Mouse (Mus musculus) retina, postnatal 1 day (tissue): ENCODE results near the gene Ints3.

Source experiments
- DNase-seq: peaks from one replicate; pipeline ENCODE4 v3.0.0-alpha.2; 2012

Gene Ints3

DNA sequence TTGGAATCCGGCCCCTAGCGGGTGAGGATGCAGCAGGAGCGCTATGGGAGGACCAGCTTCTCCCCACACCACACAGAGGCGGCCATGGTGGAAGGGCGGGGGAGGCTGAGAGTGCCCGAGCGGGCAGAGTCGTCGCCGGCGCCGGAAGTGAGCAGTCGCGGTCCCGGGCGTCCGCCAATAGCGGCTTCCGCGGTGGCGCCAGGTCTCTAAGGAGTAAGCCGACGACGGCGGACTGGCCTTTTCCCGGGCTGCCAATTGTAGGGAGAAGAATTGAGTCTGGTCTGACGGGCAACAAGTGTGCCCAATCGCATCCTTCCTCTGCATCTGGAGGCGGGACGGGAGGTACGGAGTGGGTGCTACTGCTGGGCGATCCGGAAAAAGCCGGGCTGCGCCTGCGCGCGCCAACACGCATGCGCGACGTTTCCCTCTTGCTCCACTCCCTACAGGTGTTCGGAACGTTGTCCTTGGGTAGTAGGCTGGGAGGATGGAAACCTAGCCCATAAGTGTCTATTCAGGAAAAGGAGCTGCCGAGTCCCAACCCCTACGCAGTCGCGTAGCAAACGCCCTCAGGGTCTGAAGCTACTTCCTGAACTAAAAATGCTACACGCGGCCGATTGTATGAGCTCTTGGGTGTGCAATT, at the start of gene Ints3:
Ints3 (minus strand) TSS at position 242 of the 640 bp plus-strand sequence.
- DNase-seq = peak; percentile 100

DNA sequence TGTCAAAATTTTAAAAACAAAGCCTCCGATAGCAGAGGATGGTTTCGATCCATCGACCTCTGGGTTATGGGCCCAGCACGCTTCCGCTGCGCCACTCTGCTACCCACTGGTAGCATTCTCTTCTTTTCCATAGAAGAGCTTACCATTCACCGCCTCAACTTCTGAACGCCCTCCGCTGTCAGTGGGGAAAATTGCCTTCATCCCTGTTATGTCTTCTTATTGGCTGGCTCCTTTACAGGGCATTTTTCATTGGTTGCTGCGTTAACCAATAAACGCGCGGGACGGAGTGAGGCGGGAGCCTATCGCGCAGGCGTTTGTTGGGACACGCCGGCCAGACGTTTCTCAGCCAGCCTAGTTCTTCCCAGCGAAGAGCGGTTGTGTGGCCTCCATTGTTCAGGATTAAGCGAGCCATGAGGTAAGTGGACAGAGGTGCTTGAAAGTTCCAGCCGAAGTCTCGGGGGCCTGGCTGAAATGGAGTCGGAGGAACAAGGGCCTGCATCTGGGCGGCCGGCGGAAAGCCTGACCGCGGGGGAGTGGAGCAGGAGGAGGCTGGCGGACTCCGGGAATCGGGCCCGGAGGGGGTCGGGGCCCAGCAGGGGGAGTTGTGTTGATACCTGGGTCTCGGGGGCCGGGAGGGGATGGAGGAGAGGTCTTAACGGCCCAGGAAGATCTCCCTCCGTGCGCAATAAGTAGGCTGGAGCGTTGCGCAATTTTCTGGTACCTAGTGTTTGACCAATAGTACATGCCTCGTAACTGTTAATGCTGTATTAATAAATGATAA, 42.6 kb upstream of the Ints3 start, which contains the start of gene Ilf2:
Ilf2 (plus strand) TSS at position 296 of the 781 bp plus-strand sequence.
- peak; percentile 100 for DNase-seq

DNA sequence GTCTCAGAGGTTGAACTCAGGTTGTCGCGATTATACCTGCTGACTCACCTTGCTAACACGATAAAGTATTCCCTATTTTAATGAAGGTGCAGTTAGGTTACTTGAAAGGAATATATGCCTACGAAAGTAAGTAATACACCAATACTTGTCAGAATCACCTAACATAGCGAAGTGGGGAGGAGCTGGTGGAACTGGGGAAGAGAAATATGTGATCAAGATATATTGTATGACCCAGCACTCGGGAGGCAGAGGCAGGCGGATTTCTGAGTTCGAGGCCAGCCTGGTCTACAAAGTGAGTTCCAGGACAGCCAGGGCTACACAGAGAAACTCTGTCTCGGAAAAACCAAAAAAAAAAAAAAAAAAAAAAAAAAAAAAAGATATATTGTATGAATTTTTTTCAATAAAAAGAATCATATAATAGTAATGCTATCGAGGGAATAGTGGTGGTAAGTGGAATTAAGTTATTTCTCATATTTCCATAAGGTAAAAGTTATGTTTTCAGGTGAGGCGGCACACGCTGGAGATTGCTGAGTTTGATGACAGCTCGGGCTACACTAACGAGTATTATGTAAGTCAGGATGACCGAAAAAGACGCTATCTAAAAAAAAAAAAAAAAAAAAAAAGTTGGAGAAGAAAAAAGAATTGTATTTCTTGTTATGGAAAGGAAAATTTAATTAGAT, 41.9 kb upstream of the Ints3 start:
- no peak for DNase-seq

DNA sequence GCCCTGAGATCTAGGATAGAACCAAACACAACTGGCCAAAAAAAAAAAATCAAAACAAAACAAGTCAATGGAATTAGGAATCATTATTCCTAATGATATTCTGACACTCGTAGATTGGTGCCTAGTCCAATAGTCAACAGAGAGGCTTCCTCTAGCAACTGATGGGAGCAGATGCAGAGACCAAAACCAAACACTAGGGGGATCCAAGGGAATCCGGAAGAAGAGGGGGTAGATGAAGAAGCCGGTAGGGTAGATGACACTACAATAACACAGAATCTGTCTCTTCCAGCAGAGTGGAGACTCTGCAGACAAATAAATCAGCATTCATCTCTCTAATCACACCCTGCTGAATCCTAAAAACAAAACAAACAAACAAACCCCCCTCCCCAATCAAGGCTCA, 38.8 kb upstream of the Ints3 start:
- peak; percentile 73 for DNase-seq

DNA sequence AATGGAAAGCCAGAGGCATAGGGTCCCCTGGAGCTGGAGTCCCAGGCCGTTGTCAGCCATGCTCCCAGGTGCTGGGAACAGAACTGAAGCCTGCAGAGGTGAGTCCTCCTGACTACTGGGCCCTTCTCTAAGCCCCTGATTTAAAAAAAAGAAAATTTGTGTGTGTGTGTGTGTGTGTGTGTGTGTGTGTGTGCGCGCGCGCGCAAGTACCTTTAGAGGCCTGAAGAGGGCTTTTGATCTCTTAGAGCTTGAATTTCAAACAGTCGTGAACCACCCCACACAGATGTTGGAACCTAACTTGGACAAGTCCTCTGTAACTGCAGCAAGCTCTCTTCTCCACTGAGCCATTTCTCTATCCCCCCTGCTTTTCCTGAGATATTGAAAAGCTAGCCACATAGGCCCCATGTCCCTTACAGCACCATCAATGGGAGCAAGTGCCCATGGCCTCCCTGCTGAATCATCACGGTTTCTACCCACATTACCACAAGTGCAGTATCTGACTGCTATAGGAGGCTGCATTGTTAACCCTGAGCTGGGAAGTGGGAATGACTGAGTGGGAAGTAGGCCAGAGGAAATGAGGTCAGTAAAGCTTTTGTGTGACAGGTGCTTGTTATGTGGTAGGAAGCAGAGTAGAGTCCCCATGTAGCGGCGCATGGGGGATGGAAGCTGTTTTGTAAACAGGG, 34.3 kb upstream of the Ints3 start:
- DNase-seq = peak; percentile 79

DNA sequence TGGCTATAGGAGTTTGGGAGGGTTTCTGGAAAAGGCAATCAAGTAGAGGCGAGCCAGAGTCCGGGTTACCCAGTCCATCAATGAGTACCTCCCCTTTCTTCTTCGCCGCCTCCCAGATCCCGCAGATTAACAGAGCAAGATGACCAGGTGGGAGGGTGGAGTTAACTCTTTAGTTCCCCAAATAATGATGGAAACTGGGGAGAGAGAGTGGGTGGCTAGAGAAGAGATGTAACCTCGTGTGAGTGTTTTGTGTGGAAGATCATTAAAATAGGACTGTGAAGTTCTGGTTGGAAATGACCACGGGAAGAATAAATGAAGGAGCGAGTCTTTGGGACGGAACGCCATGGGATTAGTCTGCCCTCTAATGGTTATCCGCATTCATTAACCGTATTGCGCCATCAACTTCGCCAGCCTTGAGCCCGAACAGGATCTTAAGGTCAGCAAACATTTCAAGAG, 32.9 kb upstream of the Ints3 start:
- peak; percentile 84 for DNase-seq

DNA sequence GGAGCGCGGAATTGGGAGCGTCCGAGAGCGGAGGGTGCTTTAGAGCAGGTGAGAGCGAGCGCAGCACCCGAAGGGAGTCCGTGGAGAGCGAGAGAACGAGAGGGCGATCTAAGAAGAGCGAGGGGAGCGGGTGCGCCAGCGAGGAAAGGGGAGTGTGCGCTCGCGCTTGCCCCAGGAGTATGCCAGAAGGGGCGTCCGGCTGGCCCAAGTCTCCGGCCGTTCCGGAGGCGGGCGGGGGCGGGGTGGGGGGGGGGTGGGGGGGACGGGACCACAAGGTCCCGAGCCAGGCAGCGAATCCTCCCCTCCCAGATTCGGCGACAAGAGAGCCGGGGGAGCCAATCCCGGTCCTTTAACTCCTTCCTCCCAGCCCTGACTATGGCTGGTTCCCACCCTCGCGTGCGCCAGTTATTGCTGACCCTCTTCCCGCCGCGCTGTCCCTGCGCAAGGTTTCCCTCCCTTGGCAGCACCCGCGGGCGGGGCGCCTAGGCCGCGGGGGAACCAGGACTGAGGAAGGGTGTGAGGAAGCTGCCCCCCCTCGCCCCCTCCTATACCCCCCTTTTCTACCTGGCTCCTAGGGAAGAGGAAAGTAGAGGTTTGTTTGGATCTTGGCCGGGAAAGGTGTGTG, 32.4 kb upstream of the Ints3 start, which contains the start of gene Npr1:
Npr1 (minus strand) TSS at position 181 of the 625 bp plus-strand sequence.
- peak; percentile 61 for DNase-seq

DNA sequence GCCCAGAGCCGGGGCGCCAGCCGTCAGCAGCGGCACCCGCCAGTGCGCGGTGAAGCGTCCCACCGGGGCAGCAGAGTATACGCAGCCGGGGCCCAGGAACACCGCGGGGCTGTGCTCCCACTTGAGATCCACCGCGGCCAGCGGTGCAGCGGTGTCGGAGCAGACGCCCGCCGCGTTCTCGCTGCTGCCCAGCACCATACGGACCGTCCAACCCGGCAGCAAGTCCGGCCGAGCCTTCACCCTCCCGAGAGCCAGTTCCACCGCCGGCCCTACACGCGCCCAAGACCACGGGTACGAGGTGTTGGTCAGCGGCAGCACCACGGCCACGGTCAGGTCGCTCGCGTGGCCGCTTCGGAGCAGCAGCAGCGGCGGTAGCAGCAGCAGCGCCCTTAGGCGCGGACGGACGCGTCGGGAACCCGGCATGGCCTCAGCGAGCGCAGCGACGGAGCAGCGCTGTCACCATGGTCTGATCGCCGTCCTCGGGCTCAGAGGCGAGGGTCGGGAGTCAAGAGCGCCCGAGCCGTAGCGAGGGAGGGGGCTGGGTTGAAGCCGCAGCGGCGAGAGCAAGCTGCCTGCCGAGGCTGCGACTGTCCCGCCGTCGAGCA, 31.8 kb upstream of the Ints3 start:
- peak; percentile 58 for DNase-seq

DNA sequence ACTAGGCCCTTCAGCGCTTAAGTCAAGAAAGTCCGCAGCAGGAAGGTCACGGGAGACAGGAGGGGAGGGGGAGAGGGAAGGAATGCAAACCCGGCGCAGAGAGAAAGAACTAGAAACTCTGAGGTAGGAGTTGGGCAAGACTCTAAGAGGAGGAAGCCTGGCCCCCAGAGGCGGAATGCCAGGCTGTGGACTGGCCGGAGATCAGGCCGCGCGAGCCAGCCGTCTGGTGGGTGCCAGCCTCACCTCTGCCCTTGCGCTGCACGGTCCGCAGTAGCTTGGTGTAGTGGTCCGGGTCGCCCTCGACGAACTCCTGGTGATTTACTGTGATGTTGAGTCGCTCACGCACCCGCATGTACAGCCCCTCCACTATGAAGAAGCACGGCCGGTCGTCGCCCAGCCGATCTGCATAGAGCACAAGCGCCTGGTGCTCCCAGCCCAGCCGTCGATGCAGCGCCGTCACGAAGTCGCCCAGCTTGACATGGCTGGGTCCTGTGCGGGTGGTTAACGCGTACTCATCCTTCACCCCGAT, 31.2 kb upstream of the Ints3 start:
- no peak for DNase-seq

DNA sequence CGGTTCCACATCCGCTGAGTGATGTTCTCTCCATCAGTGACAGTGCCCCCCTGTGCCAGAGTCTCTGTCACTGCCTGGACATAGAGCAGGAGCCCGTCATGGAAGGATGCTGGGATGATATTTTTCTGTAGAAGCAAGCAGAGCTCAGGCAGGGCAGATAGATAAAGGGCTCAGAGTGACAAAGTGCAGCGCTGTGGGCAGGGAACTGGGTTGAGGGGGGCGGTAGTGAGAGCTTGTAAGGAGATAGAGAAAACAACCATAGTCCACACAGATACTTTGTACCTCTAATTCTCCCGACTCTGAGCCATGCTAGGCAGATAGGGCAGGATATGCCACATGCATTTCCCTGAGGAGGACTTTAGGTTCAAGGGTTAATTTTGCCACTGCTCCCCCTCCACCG, 29.2 kb upstream of the Ints3 start:
- DNase-seq = no peak

DNA sequence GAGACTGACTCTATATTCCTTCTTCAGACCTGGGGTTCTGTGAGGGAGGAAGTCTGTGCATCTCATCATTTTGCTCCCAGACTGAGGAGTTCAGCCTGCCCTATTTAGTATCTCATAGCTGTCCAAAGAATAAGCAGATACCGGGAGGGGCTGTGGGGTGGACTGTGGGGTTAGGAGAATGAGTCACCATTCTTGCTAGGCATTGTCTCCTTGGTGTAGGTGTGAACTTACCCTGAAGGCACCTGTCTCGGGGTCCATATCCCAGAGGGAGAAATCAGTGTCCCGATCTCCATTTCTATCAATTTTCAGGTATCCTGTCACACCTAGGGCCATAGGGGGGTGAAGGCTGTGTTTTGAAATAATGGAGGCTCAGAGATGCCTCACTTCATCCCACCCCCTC, 28.5 kb upstream of the Ints3 start:
- DNase-seq = no peak

DNA sequence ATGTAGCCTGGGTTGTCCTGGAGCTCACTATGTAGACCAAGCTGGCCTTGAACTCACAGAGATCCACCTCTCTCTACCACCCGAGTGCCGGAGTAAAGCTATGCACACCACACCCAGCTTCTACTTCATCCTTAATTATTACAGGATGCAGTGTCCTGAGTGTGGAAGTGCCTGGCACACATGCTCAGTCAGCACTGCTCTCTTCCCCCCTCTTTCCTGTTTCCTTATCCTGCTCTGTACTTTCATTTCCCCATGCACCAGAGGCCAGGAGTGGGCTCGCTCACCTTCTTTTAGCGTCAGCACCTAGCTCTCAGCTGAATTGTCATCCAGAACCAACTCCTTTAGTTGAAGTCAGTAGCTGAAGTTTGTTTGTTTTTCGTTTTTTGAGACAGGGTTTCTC, 26.9 kb upstream of the Ints3 start:
- no peak for DNase-seq

DNA sequence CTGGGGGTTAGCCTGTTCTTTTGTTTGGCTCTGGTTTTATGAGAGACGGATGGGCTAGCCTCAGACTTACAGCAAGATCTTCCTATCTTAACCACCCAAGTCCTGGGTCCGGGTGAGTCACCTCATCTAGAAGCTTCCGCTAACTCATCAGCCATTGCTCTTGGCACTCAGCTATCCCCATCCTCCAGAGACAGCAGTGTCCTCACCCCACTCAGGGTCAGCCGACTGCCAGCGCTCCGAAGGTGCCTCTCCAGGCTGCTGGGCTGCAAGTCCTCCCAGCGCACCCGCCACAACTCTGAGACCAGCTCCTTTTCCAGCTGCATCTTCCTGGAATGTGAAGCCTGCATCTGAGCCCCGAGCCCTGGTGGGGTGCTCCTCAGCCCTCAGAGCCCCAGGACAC, 26.3 kb upstream of the Ints3 start:
- DNase-seq = no peak

DNA sequence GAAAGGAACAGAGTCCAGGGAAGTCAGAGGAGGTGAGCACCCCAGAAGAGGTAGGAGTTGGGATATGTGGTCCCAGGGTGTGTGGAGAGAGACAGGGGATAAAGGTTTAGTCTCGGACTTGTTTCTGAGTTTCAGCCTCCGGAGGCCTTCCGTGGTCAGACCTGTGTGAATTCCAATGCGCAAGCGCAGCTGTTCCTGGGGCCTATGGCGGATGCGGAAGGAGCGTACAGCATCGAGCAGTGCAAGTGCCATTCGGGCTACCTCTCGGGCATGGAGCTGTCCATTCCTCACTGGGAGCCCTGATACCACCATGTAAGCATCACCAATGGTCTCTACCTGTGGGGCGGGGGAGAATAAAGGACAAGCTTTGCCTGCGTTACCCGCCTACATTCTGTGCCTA, 21.5 kb upstream of the Ints3 start:
- DNase-seq = no peak

DNA sequence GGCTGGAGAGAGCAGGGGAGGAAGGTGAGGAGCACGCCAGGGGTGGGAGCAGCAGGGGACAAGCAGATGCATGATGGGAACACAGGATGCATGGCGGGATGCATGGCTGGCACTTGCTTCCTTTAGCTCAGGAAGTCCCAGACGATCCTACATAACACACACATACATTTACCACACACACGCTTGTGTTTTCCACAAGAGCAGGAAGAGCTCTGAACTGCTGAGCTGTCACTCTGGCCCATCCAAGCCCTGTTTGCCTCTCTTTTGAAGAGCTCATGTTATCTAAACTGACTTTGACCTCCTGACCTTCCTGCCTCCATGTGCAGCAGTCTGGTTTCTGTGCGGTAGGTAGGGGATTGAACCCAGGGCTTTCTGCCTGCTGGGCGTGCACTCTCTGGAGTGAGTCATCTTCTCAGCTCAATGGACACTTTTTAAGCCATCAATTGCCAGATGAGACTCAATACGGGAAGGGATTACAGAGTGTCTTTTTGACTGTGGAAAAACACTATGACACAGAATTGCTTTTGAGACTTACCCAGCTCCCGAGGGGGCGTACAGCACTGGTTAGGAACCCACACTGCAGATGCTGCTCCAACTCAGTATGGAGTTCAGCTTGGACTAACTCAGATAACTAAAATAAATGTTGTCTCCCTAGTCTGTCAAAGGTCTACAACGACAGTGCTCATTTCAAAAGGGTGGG, 18.1 kb upstream of the Ints3 start:
- DNase-seq = no peak

DNA sequence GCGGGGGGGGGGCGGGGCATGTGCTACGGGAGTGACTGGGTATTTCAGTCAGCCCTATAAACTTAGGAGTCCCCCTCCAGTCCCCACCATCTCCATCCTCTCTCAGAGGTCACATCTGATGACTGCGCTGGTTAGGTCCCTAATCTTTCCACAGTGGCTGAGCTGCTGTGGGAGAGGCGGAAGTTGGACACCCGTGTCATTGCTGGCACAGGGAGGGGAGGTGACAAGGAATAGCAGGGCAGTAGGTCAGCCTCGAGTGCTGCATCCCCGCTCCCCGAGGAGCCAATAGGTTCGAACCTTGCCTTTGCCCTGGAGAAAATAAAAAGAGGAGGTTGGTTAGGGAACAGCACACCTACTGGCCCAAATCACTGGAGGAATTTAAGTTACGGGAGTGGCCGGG, 17.5 kb upstream of the Ints3 start:
- DNase-seq = no peak

DNA sequence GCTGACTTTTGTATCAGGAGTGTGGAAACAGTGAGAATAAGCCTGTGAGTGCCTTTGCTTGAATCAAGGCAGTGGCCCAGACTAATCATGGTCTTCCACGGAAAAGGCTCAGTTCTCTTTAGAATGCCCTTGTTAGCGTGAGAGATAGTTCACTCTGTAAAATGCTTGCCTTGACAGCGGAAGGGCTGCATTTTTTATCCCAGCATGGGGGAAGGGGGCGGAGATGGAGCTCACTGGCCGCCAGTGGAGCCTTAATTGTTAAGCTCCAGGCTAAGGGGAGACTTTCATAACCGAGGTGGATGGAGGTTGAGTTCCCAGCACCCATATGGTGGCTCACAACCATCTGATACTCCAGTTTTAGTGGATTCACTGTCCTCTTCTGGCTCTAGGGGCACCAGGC, 15.2 kb upstream of the Ints3 start:
- DNase-seq = no peak

DNA sequence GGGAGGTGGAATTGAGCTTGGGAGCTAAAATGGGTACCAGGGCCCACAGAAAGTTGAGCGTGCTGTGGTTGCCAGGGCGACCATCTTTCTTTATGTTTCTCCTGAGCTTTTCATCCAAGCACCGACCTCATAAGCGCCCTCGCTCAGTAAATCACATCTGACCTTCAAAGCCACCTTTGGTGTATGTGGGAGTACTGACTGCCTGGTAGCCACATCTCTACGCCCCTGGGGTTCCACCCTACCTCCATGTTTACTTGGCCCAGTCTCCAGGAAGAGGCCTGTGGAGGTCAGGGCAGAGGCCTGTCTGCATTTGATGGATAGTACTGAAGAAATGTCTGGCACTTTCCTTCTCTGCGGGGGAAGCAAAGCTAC, 13.7 kb upstream of the Ints3 start:
- no peak for DNase-seq

DNA sequence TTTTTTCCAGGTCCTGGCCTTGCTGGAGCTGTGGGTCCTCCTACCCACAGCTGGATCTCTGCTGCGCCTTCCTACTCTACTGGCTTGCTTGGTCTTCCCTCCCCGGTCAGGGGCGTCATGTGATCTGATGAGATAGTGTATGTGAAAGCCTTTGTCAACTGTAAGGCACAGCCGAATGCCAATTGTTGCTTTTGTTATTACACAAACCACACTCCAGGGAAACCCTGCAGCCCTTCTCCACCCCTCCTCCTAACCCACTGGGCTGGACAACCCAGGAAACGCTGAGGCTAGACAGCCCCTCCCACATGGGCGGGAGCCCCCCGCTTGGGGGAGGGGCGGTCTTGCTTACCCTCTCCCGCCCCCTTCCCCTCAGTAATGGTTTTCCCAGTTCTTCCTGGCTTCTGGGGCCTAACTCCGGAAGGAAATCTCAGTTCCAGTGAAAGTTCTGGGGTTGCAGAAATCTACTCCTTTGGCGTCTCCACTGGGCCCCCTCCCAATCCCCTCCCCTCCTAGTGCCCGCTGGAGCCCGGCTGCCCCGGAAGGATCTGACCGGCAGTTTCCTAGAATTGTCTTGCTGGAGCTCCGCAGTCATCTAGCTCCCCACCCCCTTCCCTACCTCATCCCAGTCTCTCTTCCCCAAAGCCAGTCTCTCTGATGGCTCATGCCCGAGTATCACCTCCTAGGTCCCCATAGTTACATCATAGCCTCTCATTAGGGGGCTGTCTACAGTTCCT, 13.1 kb upstream of the Ints3 start:
- peak; percentile 94 for DNase-seq

DNA sequence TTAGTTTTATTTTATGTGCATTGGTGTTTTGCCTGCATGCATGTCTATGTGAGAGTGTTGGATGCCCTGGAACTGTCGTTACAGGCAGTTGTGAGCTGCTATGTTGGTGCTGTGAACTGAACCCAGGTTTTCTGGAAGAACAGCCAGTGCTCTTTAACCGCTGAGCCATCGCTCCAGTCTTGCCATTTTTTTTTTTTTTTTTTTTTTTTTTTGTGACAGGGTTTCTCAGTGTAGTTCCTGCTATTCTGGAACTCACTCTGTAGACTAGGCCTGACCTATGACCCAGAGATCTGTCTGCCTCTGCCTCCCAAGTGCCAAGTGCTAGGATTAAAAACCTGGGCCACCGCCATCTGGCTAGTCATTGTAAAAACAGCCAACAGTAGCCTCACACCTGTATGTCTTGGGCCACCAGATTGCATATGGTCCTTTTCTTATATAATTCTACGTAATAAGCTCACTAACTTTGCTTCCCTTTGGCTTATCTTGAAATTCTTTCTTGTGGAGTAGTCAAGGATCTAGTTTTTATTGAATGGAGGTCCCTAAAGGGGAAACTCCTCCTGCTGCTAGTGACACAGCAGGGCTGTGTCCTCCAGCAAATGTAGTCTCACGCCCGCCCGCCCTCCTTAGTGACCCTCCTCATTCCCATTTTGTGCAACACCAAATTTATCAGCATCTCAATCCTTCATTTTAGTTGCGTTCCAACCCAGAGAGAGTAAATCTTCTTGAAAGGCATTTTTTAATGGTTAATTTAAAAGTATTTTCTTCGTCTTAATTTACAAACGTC, 12.2 kb upstream of the Ints3 start:
- no peak for DNase-seq
